Comparison of ENCODE assay signal across 9 mouse cellular contexts in genomic region chr15:99332111-99332510, GRCm38 (mm10). TPM values are rescaled to one million over a fixed set of nuclear protein-coding genes. Genes with fewer than 3 reads are reported as not detected.
DNase-seq lines count a peak whose midpoint lies in the region; ATAC-seq and TF ChIP-seq lines count a peak whose summit lies in the region.
"Had no signal": no experiment of that assay in that cellular context is flagged by ENCODE, and none has a peak within 500 bp of the region (broad histone marks: within the 10 kb centered on the region; RNA-seq: fewer than 3 reads in every experiment).

No protein-coding gene starts in this region.

- peaks cover 67% of the 10 kb centered on the region for H3K4me1 ChIP-seq in lung, embryonic 15.5 days
- H3K4me1 ChIP-seq in hindbrain, postnatal 0 days (ENCODE audit: insufficient read depth, low read length), result peaks cover 9% of the 10 kb centered on the region; the same call in 1 of the 2 replicates

- no peak for TF ChIP-seq POLR2A in myocyte (IDR thresholded peaks at IDR 0.05; ENCODE audit: insufficient read length, low read depth)

- H3K27me3 ChIP-seq in lung, embryonic 15.5 days, result no peaks in the 10 kb centered on the region
- no peaks in the 10 kb centered on the region for H3K27me3 ChIP-seq in hindbrain, postnatal 0 days (ENCODE audit: insufficient read depth, low read length)
- no peaks in the 10 kb centered on the region for H3K27me3 ChIP-seq in myocyte (ENCODE audit: control insufficient read depth, insufficient read depth, insufficient read length)

- H3K9me3 ChIP-seq in lung, embryonic 15.5 days, result no peaks in the 10 kb centered on the region
- H3K9me3 ChIP-seq in hindbrain, postnatal 0 days (ENCODE audit: low read length), result no peaks in the 10 kb centered on the region

- H3K36me3 ChIP-seq in lung, embryonic 15.5 days, result peaks cover 11% of the 10 kb centered on the region; the same call in 1 of the 2 replicates
- H3K36me3 ChIP-seq in hindbrain, postnatal 0 days (ENCODE audit: insufficient read depth, low read length), result peaks cover 5% of the 10 kb centered on the region; the same call in 1 of the 2 replicates
- H3K36me3 ChIP-seq in myocyte (ENCODE audit: control insufficient read depth, insufficient read depth), result peaks cover 38% of the 10 kb centered on the region

- no peak for DNase-seq in gastrocnemius, adult 2 months
- DNase-seq in gastrocnemius, postnatal 10 days, result no peak
- no peak for DNase-seq in lung, adult 18-20 months
- DNase-seq in hindbrain, postnatal 0 days (ENCODE audit: low spot score), result no peak
- no peak for DNase-seq in testis, postnatal 14 days (ENCODE audit: low spot score)
- no peak for DNase-seq in natural killer cell, adult 2 months (ENCODE audit: low spot score in 2 of 2)
- DNase-seq: cerebellum, adult 9-10 months had no signal

- no peak overlapping the region for H3K9ac ChIP-seq in lung, embryonic 15.5 days
- H3K9ac ChIP-seq in hindbrain, postnatal 0 days (replicated peaks; ENCODE audit: low read length), result no peak overlapping the region

- peak overlapping the region; percentile 8 for H3K4me3 ChIP-seq in gastrocnemius, adult 2 months
- no peak overlapping the region for H3K4me3 ChIP-seq in lung, embryonic 15.5 days
- no peak overlapping the region for H3K4me3 ChIP-seq in hindbrain, postnatal 0 days (ENCODE audit: low read length)
- no peak overlapping the region for H3K4me3 ChIP-seq in myocyte

- H3K27ac ChIP-seq in gastrocnemius, adult 2 months, result peak overlapping the region; percentile 91
- H3K27ac ChIP-seq in lung, embryonic 15.5 days, result peak overlapping the region; percentile 98
- peak overlapping the region; percentile 80; the same call in 1 of the 2 replicates for H3K27ac ChIP-seq in hindbrain, postnatal 0 days

- peaks cover 28% of the 10 kb centered on the region for H3K79me2 ChIP-seq in myocyte (ENCODE audit: control insufficient read depth, insufficient read depth)

- intact Hi-C loops in gastrocnemius, adult 2 months (cut with DNase I), result loop anchor here (2.0 kb wide), 1 partner anchor 39 kb away; the partner anchor contains the start of gene Fmnl3

- no peak overlapping the region for H3K4me2 ChIP-seq in lung, embryonic 15.5 days
- no peak overlapping the region for H3K4me2 ChIP-seq in hindbrain, postnatal 0 days (ENCODE audit: low read depth, low read length)
- peak overlapping the region; percentile 70 for H3K4me2 ChIP-seq in myocyte (ENCODE audit: low read depth)

- no peak for ATAC-seq in lung, embryonic 15.5 days (ENCODE audit: borderline replicate concordance, extremely low read depth, low FRiP score, low TSS enrichment)
- no peak for ATAC-seq in hindbrain, postnatal 0 days

- TF ChIP-seq CTCF in gastrocnemius, adult 2 months (IDR thresholded peaks at IDR 0.05), result no peak
- no peak for TF ChIP-seq CTCF in hindbrain, postnatal 0 days (IDR thresholded peaks at IDR 0.05; ENCODE audit: low read depth)

- H3ac ChIP-seq in myocyte (ENCODE audit: control insufficient read depth, insufficient read length), result no peak overlapping the region

TF ChIP-seq in myocyte, 11 proteins besides CTCF, POLR2A, EP300 and RAD21:
- TF ChIP-seq POLR2AphosphoS2 (IDR thresholded peaks at IDR 0.05; ENCODE audit: insufficient read length, low read depth), result no peak
- no peak for TF ChIP-seq TCF3 (IDR thresholded peaks at IDR 0.05; ENCODE audit: insufficient read length, low read depth)
- TF ChIP-seq SRF (IDR thresholded peaks at IDR 0.05; ENCODE audit: control insufficient read depth, insufficient read length, low read depth), result no peak
- no peak for TF ChIP-seq CEBPB (IDR thresholded peaks at IDR 0.05; ENCODE audit: insufficient read depth, poor library complexity, severe bottlenecking)
- no peak for TF ChIP-seq TCF12 (IDR thresholded peaks at IDR 0.05; ENCODE audit: insufficient read depth, poor library complexity, severe bottlenecking)
- TF ChIP-seq USF1 (IDR thresholded peaks at IDR 0.05; ENCODE audit: low read depth), result no peak
- no peak for TF ChIP-seq MAX (IDR thresholded peaks at IDR 0.05; ENCODE audit: low read depth)
- TF ChIP-seq MYOG (IDR thresholded peaks at IDR 0.05; ENCODE audit: control insufficient read depth in 1 of 3, insufficient read depth in 1 of 3, insufficient read length in 2 of 3, low read depth in 2 of 3), result no peak
- TF ChIP-seq REST (IDR thresholded peaks at IDR 0.05; ENCODE audit: insufficient read depth, insufficient read length), result no peak
- TF ChIP-seq E2F4 (IDR thresholded peaks at IDR 0.05; ENCODE audit: insufficient read depth), result no peak
- no peak for TF ChIP-seq MYOD1 (IDR thresholded peaks at IDR 0.05; ENCODE audit: control insufficient read depth in 1 of 3, insufficient read length in 2 of 3, low read depth in 2 of 3)

RNA-seq across cellular contexts. Expression of gene Fam186b, which starts 36.4 kb away (rescaled TPM):
- total RNA-seq in gastrocnemius, adult 2 months (2021), result not detected
- not detected for total RNA-seq in gastrocnemius, postnatal 10 days (2021)
- 0.05 and 0.35 TPM in 2 replicates for polyA plus RNA-seq in lung, embryonic 15.5 days (2015; fragmentation: Nextera tagmentation; extraction: Ambion mirVana)
- total RNA-seq in hindbrain, postnatal 0 days (2014; rRNA removed), result 0.86 and 1.3 TPM in 2 replicates
- 1.3 and 1.4 TPM in 2 replicates for polyA plus RNA-seq in hindbrain, postnatal 0 days (2015; fragmentation: Nextera tagmentation; extraction: Ambion mirVana)
- polyA plus RNA-seq in myocyte (2012; fragmentation: generic; extraction: Trizol), result 0.06 TPM

RNA-seq across cellular contexts. Expression of gene Prpf40b, which starts 37.2 kb away (rescaled TPM):
- 10 to 100 TPM; 24.8 to 27.0 TPM for total RNA-seq in gastrocnemius, adult 2 months (2021)
- total RNA-seq in gastrocnemius, postnatal 10 days (2021), result 10 to 100 TPM; 23.3 to 28.8 TPM
- 55.1 and 55.3 TPM in 2 replicates for polyA plus RNA-seq in lung, embryonic 15.5 days (2015; fragmentation: Nextera tagmentation; extraction: Ambion mirVana)
- total RNA-seq in hindbrain, postnatal 0 days (2014; rRNA removed), result 90.2 and 94.2 TPM in 2 replicates
- polyA plus RNA-seq in hindbrain, postnatal 0 days (2015; fragmentation: Nextera tagmentation; extraction: Ambion mirVana), result 101 and 110 TPM in 2 replicates
- polyA plus RNA-seq in myocyte (2012; fragmentation: generic; extraction: Trizol), result 59.7 TPM

RNA-seq across cellular contexts. Expression of gene Fmnl3, which starts 38.2 kb away (rescaled TPM):
- total RNA-seq in gastrocnemius, adult 2 months (2021), result 1 to 10 TPM; 5.5 to 7.2 TPM
- total RNA-seq in gastrocnemius, postnatal 10 days (2021), result 10 to 100 TPM; 17.6 to 26.2 TPM
- 34.5 and 34.9 TPM in 2 replicates for polyA plus RNA-seq in lung, embryonic 15.5 days (2015; fragmentation: Nextera tagmentation; extraction: Ambion mirVana)
- 11.9 and 15.2 TPM in 2 replicates for total RNA-seq in hindbrain, postnatal 0 days (2014; rRNA removed)
- polyA plus RNA-seq in hindbrain, postnatal 0 days (2015; fragmentation: Nextera tagmentation; extraction: Ambion mirVana), result 8.0 and 8.2 TPM in 2 replicates
- polyA plus RNA-seq in myocyte (2012; fragmentation: generic; extraction: Trizol), result 62.6 TPM
